Mouse (Mus musculus): ENCODE results near the gene Tmub1.

Tmub1 gene

GRCm38 (mm10) chr5:24453283-24453984 lies 5.8 kb upstream of the Tmub1 start:
- no peak for DNase-seq (ENCODE audit: low spot score)

DNA sequence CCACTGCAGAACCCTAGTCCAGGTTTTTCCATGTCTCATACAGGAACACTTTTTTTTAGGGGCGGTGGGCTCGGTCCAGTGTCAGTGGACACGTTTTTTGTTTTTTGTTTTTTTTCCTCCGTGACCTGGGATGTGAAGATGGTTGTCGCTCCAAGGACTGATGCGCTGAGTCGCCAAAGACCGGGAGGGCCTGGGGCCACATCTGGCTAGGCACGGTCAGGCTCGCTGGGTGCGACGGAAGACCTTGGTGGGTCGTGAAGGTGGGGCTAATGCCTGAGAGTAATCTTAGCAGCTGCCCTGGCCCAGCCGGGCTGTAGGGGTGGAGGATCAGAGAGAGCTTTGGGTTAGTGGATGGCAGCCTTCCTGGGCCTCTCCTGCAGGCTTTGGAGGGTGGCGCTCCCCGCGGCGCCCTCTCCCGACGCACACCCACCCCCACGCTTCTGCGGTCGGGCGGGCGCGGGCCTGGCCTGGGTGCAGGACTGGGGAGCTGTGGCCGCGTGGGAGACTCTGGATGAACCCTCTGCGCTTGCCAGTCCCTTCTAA lies 5.1 kb upstream of the Tmub1 start:
- no peak for DNase-seq (ENCODE audit: low spot score)

DNA sequence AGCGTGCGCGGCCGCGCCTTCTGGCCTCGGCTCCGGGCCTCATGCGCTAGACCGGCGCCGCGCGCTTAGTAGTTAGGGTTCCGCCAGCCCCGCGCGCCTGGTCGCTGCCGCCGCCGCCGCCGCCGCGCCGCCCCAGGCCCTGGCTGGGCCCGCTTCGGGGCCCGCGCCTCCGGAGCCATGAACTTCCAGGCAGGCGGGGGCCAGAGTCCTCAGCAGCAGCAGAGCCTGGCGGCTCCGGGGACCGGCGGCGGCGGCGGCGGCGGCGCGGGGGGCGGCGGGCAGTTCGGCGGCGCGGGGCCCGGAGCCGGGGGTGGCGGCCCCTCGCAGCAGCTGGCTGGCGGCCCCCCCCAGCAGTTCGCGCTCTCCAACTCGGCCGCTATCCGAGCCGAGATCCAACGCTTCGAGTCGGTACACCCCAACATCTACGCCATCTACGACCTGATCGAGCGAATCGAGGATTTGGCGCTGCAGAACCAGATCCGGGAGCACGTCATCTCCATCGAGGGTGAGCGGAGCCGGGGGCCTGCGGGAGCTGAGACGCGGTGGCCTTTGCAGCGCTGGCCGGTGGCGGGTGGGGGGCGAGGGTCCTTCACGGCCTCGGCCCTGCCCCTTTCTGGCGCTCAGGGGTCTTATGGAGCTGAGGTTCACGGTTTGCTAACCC lies 4.5 kb upstream of the Tmub1 start, which contains the start of gene Agap3:
Gene Agap3, plus strand, starts transcription at position 148 of the 661 bp plus-strand sequence.
- no peak for DNase-seq (ENCODE audit: low spot score)

DNA sequence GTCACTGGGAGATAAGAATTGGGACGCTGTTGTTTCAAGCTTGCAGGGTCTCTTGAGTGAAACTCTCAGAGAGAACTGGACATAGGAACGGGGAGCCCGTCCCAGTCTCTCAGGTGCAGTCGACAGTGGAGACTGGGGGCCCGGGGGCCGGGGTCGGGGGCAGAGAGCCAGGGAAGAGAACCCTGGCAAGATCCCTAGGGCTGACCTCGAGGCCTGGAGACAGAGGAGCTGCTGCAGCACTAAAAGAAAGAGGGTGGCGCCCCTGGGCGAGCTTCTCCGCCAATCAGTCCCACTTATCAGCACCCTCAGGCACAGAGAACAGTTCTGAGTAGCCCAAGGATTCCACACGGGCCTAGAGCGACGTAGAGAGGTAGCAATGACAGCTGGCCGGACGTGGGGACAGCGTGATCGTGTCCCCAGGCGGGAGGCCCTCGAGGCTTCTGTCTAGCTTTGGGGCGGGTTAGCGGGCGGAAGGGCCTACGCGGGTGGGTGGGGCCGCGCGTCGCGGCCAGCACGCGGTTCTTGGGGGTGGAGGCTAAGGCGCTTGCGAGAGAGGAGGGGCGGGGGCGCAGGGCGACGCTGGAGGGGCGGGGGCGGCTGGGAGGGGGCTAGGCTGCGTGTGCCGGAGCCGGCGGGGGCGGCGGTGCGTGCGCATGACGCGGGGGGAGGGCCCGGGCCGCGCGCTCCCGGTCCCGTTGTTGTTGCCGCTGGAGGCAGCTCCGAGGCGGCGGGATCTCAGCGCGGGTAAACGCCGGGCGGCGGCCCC lies 3.8 kb upstream of the Tmub1 start:
- DNase-seq (ENCODE audit: low spot score) = no peak

- no peak for DNase-seq (ENCODE audit: low spot score)
These were observed 1.0 kb downstream of the Tmub1 start for GRCm38 (mm10) chr5:24446630-24447029.

GRCm38 (mm10) chr5:24445428-24446080 lies 2.1 kb downstream of the Tmub1 start:
- no peak for DNase-seq (ENCODE audit: low spot score)

DNA sequence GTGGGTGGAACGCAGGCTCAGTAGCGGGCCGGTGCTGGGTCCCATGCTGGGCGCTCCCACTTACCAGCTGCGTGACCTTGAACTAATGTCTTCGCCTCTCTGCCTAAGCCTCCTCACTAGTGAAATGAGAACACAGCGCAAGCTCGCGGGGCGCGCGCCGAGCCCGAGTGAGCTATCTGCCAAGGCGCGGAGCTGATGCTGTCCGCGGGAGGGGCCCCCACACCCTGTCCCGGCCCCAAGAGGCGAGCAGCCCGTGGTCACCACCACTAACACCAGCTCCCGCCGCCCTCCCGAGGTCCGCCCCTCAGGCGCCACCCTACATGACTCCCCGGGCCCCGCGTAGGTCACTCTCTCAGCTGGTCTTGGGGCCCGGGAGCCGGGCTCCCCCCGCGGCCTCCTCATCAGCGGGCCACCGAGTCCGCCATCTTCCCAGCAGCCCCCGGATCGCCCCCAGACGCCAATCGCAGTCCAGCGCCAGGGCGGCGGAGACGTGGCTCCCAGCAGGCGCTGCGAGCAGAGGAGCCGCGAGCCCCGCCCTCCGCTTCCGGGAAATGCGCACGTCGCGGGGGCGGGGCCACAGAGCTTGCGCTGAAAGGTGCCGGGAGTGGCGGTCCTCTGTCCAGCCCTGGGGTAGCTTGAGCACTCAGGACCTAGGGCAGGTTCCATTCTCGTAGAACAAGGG lies 2.8 kb downstream of the Tmub1 start, which contains the start of gene Fastk:
Gene Fastk, minus strand, starts transcription at position 542 of the 682 bp plus-strand sequence.
- DNase-seq (ENCODE audit: low spot score) = peak; percentile 71

- DNase-seq (ENCODE audit: low spot score) = no peak
These were observed 3.7 kb downstream of the Tmub1 start for GRCm38 (mm10) chr5:24443927-24444326.

- no peak for DNase-seq (ENCODE audit: low spot score)
These were observed 4.5 kb downstream of the Tmub1 start for GRCm38 (mm10) chr5:24443204-24443603.

DNA sequence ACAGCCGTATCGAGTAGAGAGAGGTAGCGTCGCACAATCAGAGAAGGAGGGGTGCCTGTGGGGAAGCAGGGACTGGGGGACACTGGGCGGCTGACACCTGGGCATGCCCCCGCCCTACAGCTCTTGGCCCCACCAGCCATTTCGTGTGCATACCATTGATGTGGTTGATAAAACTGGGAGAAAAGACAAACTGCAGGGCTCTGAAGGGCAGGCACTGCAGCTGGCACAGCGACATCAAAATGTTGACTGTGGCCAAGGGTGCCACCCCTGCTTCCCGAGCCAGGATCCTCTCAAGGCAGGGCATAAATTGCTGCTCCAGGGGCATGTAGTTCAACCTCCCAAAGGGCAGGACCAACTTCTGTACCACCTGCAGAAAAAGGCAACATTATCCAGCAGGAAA lies 5.6 kb downstream of the Tmub1 start:
- DNase-seq (ENCODE audit: low spot score) = no peak

DNA sequence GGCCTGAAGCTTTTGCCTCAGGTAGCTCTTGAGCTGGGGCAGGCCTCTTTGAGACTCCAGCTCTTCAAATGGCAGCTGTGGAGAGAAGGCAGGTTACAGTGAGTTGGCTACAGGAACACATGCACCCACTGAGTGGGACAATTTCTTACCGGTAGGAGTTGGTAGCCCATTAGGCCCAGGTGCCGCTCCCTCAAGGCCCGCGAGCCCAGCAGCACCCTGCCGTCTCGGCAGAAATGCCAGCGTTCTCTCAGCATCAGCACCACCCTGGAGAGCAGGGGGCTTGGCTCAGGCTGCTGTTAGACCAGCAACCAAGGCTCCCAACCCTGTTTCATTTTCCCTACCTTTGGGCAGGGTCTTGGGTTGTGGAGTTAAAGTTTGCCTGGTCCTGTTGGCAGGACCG lies 6.5 kb downstream of the Tmub1 start:
- no peak for DNase-seq (ENCODE audit: low spot score)

- DNase-seq (ENCODE audit: low spot score) = no peak
These were observed 13.7 kb downstream of the Tmub1 start for GRCm38 (mm10) chr5:24433993-24434392.

DNA sequence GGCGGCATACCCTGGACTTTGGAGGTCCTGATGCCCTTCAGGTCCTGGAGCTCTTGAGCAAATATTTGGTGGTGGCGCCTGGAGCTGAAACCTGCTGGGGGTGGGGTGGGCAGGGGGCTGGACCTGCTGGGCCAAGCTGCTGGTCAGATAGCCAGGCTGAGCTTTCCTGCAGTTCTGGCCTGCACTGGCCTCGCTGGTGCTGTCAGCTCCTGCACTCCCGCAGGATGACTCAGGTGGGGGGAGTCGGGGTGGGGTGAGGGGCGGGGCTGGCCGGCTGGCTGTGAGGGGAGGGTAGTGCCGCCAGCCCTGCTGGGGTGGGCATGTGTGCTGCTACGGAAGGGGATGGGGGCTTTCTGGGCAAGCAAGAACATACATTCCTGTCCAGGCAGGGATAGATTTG lies 19.1 kb downstream of the Tmub1 start:
- DNase-seq (ENCODE audit: low spot score) = no peak

DNA sequence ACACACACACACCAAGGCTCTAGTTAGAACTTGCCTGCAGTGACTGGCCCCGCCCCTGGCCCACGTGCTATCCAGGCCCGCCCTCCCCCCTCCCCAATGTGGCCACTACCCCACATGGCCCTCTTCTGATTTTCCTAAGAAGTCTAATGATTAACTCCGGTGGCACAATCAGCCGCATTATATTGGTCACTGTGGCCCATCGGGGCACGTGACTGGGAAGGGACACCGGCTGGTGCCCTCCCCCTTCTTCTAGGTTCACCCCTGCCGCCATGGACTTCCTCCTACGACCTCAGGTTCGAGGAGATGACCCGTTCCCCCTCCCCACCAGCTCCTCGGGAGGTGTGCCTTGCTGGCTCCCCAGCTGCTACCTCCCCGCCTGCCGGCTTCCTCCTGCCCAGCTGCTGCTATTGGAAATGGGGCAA lies 19.7 kb downstream of the Tmub1 start:
- DNase-seq (ENCODE audit: low spot score) = no peak

DNA sequence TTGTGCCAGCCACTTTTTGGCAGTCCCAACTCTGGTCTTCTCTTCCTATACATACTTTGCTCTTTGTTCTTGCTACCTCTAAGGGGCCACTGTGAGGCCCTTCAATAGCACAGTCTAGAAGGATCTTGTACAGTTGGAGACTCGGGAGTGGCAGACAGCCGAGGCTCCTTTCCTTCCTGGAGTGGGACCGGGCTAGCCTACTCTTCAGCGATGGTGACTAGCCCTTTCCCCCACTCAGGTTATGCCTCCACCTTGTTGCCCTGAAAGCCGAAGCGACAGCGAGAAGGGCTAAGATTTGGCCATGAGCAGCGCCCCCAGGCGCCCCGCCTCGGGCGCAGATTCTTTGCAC lies 20.4 kb downstream of the Tmub1 start:
- no peak for DNase-seq (ENCODE audit: low spot score)

- DNase-seq (ENCODE audit: low spot score) = no peak
These were observed 20.9 kb downstream of the Tmub1 start for GRCm38 (mm10) chr5:24426556-24427284.

DNA sequence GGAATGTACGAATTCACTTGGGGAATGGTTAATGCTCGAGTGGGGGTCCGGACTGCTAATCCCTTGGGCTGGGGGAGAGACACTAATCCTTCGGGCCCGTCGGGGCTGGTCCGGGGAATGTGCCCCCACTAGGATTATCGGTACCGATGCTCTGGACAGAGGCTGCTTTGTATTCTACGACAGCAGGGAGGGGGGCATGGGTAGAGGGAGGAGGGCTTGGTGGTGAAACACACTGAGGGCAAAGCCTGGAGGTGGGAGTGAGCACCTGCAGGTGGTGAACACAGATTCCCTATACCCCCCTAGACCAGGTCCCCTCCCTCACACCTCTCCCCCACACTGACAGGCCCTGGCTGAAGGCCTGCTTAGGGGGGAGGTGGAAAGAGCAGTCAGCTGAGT lies 21.6 kb downstream of the Tmub1 start:
- DNase-seq (ENCODE audit: low spot score) = no peak

GRCm38 (mm10) chr5:24425421-24426036 lies 22.1 kb downstream of the Tmub1 start:
- DNase-seq (ENCODE audit: low spot score) = no peak

- no peak for DNase-seq (ENCODE audit: low spot score)
These were observed 22.7 kb downstream of the Tmub1 start for GRCm38 (mm10) chr5:24424861-24425411.

Data from layer of hippocampus, adult 9-10 months (tissue).